Mouse (Mus musculus): ENCODE measurements around the gene Tiam1.

Gene Tiam1

GRCm38 (mm10) chr16:89747864-89748263 lies 395.7 kb downstream of the Tiam1 start:
- DNase-seq (ENCODE audit: extremely low read depth, low read depth, low spot score), result no peak

DNA sequence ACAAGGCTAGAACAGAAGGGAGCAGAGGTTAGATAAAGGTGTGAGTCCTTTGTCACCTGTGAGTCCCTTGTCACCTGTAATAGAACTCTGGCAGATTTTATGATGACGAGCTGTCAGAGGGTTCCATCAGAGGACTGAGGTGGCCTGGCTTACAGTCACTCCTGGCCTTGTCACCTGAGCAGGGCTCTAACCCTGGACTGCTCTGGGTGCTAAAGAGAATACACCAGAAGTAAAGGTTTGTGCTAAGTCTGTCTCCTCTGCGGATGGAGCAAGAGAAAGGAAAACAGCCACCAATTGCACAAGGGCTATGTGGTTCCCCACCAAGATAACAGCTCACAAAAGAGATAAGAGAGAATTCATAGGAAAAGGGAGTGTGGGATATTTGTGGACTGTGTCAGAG lies 404.0 kb downstream of the Tiam1 start:
- no peak for DNase-seq (ENCODE audit: extremely low read depth, low read depth, low spot score)

GRCm38 (mm10) chr16:89738963-89739362 lies 404.6 kb downstream of the Tiam1 start:
- DNase-seq (ENCODE audit: extremely low read depth, low read depth, low spot score), result no peak
